Mouse (Mus musculus) embryo, embryonic 9.5 days (tissue): Measurements from ENCODE around the gene Cemip2.
A peak's percentile ranks its signal among the peaks of the same experiment; 100 is the strongest.

Experiments
- DNase-seq: peaks from one replicate; pipeline ENCODE4 v3.0.0-alpha.2; 2017; ENCODE audit errors: extremely low spot score

Cemip2 gene

DNA sequence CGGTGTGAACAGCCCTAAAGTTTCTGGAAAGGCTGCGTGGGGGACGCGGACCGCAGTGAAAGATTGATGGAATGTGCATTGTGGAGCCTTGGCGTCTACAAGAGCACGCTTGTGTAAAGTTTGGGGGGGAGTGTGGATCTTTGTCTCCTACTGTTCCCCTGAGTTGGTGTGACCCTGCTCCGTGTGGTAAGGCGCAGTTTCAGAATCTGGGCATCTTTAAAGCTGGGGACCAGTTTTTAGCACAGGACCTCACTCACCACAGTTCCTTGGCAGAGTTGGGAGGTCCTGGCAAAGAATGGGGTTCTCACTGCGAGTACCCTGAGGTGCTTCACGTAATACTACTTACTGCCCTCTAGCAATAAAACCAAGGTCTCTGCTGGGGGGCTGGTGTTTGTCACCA lies 964 bp downstream of the Cemip2 start:
- no peak for DNase-seq

DNA sequence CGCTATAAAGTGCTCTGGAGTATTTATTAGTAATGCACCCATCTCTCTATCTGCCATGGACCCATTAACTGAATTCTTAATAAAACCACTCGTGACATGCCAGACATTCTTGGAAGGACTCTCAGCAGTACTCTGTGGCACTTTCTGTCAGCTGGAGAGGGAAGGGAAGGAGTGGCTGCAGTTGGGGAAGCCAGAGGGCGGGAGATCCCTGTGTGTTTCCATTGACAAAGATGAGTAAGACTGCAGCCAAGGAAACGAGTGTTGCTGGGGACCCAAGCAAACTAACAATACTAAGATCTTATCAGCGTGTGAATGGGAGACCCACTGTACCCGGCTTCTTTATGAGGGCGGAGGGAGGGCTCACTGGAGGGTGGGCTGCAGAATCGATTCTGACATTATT lies 2.5 kb downstream of the Cemip2 start:
- DNase-seq = no peak

DNA sequence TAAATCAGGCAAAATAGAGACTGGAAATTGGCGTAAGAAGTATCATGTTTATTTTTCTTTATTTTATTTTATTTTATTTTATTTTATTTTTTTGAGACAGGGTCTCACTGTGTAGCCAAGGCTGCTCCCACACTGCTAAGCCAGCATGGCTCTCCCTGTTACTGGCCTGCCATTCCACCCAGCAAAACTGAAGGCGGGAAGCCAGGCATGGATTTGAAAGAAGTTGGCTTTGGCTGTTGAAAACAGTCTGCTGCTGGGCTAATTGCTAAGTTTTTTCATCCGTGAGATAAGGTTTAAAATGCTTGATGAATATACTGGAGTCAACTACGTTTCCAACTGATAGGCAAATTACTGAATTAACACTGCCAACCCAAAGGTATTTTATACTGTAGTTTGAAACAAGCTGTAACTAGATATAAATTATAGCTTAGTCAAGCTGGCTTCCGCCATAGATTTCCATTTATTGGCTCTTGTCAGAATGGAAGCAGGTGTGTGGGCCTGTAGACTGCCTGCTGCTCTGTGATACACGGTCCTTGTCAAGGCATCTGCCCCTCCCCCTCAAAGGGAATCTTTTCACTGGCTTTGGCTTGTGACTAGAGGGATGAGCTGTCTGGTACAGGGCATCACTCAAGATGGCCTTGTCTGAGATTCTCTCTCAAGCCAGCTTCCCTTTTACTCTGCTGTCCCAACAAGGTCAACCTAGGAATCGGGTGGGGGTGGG lies 3.1 kb downstream of the Cemip2 start:
- DNase-seq = peak; percentile 59

DNA sequence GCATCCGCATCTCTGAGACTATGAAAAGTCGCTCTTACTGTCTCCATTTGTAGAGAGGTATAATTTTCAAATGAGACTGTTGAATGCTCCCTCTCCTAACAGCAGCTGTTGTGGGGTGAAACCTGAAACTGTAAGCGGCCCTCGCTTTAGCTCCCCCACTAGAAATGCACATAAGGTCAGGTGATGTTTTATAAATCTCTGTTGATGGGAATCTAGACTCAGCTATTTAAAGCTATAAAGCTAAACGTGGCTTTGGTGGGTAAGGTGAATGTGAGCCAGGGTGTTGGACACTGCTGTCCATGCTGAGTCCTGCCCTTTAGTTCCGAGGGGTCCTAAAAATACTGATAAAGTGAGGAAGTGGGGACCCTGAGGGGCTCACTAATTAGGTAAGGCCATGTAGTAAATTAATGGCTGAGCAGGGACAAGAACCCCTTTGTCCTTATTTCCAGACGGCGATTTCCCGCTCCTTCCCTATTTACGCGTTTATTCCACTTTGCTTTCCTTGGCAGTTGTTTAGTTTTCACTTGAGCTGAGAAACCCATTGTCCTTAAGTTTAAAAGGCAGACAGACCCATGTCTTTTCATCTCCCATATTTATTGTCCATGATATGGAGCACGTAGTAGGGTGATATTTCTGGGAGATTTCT lies 3.8 kb downstream of the Cemip2 start:
- DNase-seq = no peak

DNA sequence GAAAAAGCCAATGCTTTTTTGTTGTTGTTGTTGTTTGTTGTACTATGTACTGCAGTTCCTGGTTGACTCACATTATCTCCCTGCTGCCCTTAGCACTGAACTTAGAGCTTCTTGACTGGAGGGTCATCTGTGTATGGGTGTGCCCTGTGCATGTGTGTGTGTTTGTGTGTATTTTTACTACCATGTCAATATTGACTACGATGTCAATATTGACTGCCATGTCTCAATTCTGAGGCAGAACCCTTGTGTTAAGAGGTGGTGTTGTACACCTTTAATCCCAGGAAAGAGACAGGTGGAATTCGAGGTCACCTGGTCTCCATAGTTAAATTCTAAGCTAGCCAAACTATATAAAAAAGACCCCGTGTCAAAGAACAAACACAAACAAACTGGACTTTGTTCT lies 5.6 kb downstream of the Cemip2 start:
- no peak for DNase-seq

DNA sequence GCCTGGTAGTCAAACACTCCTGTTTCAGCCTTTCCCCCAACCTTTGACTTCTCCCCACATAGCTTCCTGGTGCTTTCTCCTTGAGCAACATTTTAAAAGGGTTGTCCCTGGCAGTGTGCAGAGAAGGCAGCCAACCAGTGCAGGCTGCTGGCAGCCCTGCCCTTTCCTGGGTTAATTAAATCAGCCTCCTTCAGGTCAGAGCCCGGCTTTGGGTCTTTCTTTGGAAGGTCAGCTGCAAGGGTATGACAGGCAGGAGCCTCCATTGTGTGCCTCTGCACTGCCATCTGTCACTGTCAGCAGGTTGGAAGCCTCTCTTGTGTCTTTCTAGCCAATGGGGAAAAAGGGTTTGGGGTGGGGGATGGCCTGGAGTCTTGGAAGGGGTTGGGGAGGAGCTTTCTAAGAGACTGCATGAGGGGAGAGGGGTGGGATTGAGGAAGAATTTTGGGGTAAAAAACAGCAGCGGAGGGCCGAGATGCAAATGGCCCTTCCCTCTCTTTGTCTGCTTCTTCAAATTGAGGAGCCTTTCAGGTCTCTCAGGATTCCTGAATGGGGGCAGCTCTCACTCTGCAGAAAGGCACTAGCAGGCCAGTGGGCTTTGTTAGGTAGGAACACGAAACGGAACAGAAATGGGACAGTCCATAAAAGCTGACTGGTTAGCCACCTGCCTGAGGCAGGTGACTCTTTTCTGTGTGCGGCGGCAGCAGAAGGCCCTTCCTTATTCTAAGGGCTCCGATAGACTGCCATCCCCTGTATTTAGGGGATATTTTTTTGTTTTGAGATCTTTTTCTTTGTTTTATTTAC lies 6.4 kb downstream of the Cemip2 start:
- DNase-seq = peak; percentile 86

DNA sequence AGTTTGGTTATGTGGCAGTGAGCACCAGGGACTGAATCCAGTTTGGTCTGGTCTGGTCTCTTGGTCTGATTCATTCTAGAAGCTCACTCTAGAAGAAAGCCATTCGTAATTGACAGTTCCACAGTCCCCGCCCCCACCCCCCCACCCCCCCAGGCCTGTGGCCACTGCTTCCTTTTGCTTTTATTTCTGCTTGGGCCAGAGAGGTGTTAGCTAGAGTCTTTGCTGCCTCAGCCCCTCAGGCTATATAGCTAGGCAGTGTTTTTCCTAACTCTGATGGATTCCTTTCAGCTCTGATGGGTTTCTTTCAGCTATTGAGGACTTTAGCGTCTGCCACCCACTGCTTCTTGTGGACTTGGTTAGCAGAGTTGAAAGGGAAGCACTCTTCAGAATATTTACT lies 7.0 kb downstream of the Cemip2 start:
- peak; percentile 63 for DNase-seq

DNA sequence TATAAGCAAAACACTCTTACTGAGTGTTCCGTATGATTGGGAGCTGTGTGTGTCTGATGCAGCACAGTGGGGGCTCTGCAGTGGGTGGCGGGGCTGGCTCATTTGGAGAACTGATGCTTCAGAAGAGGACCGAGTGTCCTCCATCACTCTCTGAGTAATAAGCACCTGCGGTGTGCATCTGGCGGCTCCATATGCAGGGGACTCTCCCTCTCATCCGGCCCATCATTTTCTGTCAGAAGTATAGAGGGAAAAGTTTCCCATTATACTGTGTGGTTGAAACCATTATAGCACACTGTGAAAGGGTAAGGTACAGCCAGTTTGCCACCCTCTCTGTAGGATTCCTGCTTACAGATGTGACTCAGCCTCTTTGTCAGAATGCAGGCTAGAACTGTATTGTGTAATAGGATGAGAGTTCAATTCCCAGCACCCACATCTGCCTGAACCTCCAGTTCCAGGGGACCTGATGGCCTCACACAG lies 8.9 kb downstream of the Cemip2 start:
- DNase-seq = no peak

DNA sequence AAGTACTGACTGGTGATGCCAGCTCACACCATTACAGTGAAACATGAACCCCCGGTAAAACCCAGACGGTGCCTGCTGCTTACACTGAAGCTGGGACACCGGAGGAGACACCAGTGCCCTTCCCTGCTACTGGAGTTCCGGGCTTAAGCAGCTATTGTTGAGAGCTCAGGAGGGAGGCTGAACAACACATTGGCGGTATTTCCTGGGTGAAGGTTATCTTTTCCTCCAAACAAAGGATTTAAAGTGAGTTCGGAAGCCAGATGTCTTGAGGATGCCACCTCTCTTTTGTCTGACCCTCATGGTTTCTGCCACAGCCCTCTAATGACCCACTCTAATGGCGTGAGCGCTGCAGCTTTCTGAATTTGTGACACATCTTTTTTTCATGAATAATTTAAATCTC lies 10.9 kb downstream of the Cemip2 start:
- DNase-seq = no peak

DNA sequence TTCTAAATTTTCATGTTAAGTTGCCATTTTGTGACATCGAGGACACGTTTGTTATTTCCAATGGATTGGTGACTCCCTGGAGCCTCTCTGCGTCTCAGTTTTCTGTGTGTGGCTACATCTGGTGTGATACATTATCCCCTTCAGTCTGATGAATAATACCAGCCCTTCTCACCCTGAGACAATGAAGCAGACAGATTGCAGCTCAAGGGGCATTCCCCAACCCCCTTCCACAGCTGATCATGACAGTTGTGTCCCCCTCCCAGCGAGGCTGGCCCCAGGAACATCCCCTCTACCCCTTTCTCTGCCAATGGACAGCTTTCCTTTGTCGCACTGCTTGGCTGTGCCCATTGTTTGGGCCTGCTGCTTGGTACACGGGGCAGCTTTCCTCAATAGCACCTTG lies 11.5 kb downstream of the Cemip2 start:
- peak; percentile 44 for DNase-seq

DNA sequence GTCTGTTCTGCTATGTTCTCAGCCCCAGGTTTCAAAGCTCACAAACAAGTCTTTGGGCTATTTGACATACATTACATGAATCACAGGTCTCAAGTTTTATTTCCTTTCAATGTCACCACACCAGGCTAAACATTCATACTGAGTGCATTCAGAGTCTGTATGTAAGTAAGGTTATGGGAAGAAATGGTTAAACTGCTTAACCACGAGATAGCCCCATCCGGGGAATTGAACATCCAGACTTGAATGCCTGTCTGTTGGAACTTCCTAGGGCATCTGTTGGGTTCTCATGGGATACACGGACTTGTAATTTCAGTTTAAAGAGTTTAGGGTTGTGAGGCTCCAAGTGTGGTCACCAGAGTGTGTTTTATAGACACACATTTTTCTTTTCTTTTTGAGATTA lies 13.2 kb downstream of the Cemip2 start:
- DNase-seq = no peak

DNA sequence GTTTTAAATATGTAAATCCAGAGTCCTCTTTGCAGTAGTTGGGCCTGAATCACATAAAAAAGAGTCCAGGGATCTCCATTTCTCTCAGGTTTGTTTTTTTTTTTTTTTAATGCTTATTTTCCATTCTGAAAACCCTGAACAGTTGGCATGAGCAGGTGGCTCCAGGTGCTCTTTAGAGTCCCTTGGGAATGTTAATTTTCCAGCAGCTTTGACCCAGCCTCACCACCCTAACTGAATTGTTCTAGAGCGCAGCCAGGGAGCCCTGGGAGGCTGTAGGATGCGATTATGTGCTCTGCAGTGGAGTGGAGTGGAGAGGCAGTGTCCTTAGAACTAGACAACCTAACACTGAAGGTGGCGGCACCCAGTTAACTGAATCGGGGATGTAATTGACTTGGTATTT lies 13.7 kb downstream of the Cemip2 start:
- no peak for DNase-seq

DNA sequence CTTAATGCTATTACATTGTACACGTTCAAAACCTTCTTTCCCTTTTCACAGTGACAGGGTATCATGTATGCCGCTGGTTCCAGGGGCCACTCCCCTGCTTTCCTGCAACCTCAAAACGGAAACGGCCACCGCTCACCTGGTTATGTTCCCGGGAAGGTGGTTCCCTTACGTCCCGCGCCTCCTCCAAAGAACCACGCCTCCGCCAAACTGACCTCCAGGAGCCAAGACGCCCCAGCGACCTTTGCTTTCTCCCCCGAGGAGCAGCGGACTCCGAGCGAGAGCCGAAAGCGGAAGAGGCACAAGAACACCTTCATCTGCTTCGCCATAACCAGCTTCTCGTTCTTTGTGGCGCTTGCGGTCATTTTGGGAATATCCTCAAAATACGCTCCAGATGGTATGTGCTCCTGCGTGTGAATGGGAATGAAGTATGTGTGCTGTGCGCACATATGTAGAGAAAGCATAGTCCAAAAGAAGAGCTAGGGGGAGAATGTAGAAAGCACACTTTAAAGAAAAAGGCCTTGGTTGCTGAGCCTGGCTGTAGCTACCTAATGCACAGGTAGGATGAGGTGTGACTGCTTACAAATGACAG lies 14.5 kb downstream of the Cemip2 start:
- no peak for DNase-seq

DNA sequence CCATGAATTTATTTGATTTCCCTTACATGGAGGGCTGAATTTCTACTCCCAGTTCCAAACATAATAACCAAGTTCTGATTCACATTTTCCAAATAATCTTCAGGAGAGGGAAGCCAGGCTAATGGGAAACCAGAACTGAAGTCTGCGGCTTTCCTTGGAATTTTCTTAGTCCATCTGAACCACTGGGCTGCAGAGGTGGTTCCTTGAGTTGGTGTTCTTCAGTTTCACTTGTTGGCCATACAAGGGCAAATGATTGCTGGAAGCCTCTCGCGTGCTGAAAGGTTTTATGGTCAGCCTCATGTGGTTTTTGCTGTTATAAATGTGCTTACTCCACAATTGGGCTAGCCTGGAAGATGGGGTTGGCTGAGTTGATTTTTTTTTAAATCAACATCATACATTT lies 16.4 kb downstream of the Cemip2 start:
- no peak for DNase-seq

DNA sequence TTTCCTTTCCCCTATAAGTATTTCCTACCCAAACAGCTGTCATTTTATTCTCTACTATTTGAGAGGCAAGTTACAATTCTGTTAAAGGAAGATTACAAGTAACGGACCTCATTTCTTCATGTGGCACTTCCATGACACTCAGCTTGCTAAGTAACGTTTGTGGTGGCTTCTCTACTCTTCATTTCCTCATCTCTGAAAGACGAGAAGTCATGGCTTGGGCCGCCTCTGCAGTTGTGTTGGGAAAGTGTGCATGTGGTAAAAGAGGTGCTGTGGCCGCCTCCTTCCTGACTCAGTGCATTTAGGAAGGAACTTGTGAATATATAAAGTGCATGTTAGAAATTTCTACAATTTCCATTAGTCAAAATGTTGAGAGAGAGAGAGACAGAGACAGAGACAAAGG lies 18.2 kb downstream of the Cemip2 start:
- no peak for DNase-seq

DNA sequence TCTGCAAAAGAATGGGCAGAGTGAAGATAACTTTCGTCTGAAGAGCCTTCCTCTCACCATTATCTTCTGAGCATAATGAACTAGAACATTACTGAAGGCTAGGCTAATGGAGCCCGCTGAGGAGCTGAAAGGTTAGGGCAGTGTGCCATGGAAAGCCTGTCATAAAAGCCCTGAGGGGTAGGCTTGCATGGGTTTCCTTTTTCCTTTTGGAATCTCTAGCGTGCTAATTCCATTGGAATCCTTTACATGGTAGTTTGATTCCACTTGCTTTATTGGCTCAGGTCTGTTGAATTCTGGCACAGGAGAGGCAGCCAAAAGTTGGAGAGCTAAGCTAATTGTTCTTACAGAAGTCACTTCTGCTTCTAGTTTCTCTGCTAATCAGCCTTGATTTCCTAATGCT lies 20.6 kb downstream of the Cemip2 start:
- no peak for DNase-seq

DNA sequence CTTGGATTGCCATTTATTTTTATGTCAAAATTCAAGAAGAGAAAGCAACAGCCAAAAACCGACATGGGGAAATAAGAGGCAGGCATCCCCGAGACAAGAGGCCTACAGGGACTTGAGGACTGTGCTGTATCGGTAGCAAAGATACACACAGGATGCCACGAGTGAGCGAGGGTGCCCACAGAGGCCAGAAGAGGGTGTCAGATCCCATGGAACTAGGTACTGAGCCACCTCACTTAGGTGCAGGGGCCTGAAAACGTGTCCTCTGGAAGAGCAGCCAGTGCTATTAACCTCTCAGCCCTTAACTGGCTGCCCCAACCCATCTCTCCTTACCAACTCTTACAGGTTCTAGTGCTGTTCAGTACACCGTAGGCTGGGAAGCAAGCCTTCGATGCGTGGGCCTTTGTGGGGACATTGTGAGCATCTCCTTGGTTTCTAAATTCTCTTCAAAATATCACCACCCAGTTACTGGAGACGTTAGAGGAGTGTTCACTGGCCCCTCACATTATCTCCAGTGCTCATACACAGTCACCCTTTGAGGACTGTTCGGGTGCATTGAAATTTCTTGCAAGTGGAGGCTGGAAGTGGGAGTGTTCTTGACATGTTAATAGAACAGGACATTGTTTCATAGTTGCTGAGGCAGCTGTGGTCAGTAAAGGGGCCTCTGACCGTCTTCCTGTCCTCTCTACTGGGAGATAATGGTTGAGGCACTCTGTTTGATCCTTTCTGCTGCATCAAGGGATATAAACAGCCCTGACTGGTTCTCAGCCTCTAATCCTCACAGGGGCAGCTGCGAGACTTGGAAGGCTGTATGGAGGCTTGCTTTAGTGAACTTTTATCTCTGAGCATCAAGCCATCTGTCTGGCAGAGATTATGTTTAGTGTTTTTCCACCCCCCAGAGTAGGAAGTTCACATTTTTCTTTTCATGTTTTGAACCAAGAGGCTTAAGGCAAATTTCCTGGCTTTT lies 21.6 kb downstream of the Cemip2 start:
- DNase-seq = no peak

DNA sequence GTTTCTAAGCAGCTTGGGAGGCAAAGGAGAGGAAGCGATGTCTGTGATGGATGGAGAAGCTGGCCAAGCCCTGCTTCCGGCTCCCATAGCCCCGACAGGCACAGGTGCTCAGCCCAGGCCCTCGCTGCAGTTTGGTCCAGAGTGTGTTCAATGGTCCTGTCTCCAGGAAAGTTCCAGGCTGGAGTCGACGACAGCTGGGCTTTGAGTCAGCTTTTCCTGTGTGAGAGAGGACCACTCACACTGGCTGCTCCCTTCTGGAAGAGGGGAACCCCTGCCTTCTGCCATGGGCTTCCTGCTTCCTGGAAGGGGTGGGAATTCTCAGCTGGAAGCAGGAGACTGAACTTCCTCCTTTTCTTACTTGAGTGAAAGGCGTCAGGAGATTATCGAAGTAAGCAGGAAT lies 26.3 kb downstream of the Cemip2 start:
- DNase-seq = no peak

DNA sequence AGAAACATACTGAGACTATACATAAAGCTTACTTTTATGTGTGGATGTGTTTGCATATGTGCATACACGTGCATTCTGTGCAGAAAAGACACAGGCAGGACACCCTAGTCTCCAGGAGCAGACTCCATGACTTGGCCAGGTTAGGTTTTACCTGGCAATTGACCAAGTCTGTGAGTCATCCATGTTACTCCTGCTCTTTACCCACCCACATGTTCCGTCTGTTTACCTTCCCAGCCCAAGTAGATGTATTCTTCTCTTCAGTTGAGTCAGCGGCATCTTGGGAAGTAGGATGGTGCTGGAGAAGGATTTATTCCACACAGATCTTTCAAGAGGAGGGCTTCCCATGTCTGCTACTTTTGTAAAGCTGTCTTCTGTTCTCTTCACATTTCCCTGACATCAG lies 27.2 kb downstream of the Cemip2 start:
- no peak for DNase-seq

DNA sequence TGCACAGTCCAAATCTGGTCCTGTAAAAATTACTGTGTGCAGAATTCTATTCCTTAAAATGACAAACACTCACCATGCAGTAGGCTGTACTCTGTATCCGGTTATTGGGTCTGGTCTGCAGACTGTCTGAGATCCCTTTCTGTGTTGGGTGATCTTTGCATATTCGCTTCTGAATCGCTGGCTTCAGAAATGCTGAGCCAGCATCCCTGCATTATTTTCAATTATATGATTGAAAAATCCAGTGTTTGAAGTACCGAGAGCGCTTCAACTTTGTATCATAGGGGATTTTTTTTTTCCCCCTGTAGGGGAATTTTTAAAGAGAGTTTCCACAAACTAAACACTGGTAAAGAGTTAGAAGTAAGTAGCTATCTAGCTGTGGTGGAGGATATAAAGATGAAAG lies 32.0 kb downstream of the Cemip2 start:
- no peak for DNase-seq

DNA sequence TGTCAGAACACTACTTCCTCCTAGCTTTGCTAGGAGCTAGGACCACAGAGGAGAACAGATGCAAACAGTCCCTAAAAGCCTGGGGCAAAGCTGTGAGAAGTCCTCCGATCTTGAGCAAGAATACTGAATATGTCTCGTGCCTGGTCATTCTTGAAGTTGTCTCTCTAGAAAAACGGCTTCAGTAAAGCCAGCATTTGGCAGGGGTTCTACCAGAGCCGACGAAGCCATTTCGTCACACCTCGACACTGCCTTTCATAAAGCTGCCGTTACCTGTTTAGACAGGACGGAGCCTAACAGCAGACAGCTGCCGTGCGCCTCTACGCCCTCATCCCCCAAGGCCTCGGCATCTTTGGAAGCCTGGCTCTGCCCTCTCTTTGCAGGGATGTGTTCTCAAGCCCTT lies 35.4 kb downstream of the Cemip2 start:
- DNase-seq = no peak
